7 mouse cellular contexts compared by ENCODE assay signal in the genomic region with DNA sequence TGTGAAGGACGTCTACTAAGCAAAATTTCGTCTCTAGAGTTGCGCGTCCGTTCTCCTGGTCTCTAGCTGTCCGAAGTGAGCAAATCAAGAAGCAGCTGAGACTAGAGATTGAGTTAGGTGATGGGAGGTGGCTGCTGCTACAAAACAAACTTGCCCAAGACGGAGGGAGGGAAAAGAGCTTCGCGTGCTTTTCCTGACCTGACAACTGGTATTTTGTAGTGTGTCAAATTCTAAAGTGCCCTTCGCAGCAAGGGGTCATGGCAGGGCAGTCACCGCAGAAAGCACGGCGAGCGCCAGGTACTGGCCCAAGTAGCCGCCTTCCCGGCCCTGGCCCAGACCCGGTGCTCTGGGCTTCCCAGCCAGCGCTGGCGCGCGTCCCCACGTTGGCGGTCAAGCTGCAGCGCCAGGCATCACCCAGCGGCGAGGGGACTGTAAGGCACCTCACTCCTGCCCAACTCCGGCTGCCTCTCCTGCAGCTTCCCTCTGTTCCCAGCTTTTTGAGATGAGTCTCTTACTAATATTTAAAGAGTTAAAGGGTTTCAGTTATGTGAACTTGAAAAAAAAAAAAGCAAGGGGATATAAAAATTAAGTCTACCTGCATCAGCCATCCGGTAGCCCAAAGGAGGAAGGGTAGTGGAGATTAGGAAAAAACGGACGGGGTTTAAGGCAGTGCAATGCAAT.
DNase-seq lines count a peak whose midpoint lies in the region; ATAC-seq lines count a peak whose summit lies in the region.

No protein-coding gene starts in this region.

- peaks cover 10% of the 10 kb centered on the region for H3K27me3 ChIP-seq in limb, embryonic 13.5 days
- H3K27me3 ChIP-seq in midbrain, embryonic 14.5 days (ENCODE audit: control insufficient read depth, insufficient read depth, low read length), result peaks cover 12% of the 10 kb centered on the region; the same call in 1 of the 2 replicates

- H3K4me1 ChIP-seq in limb, embryonic 13.5 days, result peaks cover 37% of the 10 kb centered on the region
- peaks cover 17% of the 10 kb centered on the region for H3K4me1 ChIP-seq in midbrain, embryonic 14.5 days (ENCODE audit: control insufficient read depth, insufficient read depth, low read length)

- peak overlapping the region; percentile 60 for H3K4me3 ChIP-seq in limb, embryonic 13.5 days
- peak overlapping the region; percentile 66 for H3K4me3 ChIP-seq in midbrain, embryonic 14.5 days (replicated peaks; ENCODE audit: low read depth, low read length)

- no peak overlapping the region for H3K27ac ChIP-seq in limb, embryonic 13.5 days
- no peak overlapping the region for H3K27ac ChIP-seq in midbrain, embryonic 14.5 days (replicated peaks; ENCODE audit: low read depth, low read length)

- peak; percentile 94 for DNase-seq in adrenal gland, postnatal 14 days
- peak; percentile 92 for DNase-seq in embryo, embryonic 11 days
- peak; percentile 82 for DNase-seq in kidney, adult 11 months
- peak; percentile 88 for DNase-seq in midbrain, embryonic 14.5 days
- peak; percentile 53 to 77 for DNase-seq in spleen, postnatal 10 days (ENCODE audit: low spot score in 2 of 2)

- H3K9ac ChIP-seq in limb, embryonic 13.5 days, result peak overlapping the region; percentile 82
- H3K9ac ChIP-seq in midbrain, embryonic 14.5 days (replicated peaks; ENCODE audit: low read length), result 0 out of 2 replicates have a peak overlapping the region, but pooled peaks have one; percentile 23

- 1% methylated on average over 30 of the region's 30 CpGs for WGBS in limb, embryonic 13.5 days
- WGBS in midbrain, embryonic 14.5 days, result 1% methylated on average over 30 of the region's 30 CpGs

- peak; percentile 45 for ATAC-seq in granulocyte monocyte progenitor cell, adult 5-6 weeks (replicated peaks; ENCODE audit: poor library complexity, severe bottlenecking)
- peak; percentile 30; the same call in 1 of the 2 replicates for ATAC-seq in limb, embryonic 13.5 days (ENCODE audit: low FRiP score, low read depth)
- peak; percentile 66; the same call in 1 of the 2 replicates for ATAC-seq in midbrain, embryonic 14.5 days (ENCODE audit: low FRiP score, low TSS enrichment)

- H3K9me3 ChIP-seq in limb, embryonic 13.5 days, result no peaks in the 10 kb centered on the region
- no peaks in the 10 kb centered on the region for H3K9me3 ChIP-seq in midbrain, embryonic 14.5 days (ENCODE audit: control insufficient read depth, low read length)

- peak overlapping the region; percentile 81 for H3K4me2 ChIP-seq in limb, embryonic 13.5 days (replicated peaks)
- H3K4me2 ChIP-seq in midbrain, embryonic 14.5 days (ENCODE audit: low read length), result peak overlapping the region; percentile 98

- H3K36me3 ChIP-seq in limb, embryonic 13.5 days, result peaks cover 19% of the 10 kb centered on the region
- peaks cover 21% of the 10 kb centered on the region for H3K36me3 ChIP-seq in midbrain, embryonic 14.5 days (ENCODE audit: control insufficient read depth, insufficient read depth, low read length)
